Mouse (Mus musculus): ENCODE data around the gene March10. TPM values are rescaled to one million over a fixed set of nuclear protein-coding genes. Genes with fewer than 3 reads are reported as not detected.

March10 gene
- polyA plus RNA-seq, 1 experiment, result 0.13 TPM

DNA sequence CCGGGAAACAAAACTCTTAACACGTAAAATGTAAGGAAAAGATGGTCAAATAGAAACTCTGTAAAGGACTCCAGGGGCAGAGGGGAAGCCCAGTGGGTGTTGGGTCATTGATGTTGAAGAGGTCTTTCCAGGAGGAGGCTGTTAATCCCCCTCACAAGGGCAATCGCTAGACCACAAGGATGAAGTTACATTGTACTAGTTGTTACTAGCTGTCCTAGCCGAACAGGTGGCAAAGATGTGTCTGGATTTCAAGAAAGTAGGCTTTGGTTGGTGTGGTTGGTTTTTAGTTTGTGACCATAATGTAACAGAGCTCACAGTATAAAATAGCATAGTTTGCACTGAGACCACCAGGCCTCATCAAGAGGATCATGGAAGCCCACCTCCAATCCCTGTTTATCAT lies 3.5 kb downstream of the March10 start:
- Histone ChIP-seq H3K79me2 (ENCODE audit: control insufficient read depth, insufficient read depth) (no peaks in the 10 kb centered on the region), H3K4me2 (ENCODE audit: low read depth) (no peak overlapping the region), H3K27me3 (ENCODE audit: control insufficient read depth, insufficient read depth, insufficient read length) (no peaks in the 10 kb centered on the region), H3K36me3 (ENCODE audit: control insufficient read depth, insufficient read depth) (no peaks in the 10 kb centered on the region), H3ac (ENCODE audit: control insufficient read depth, insufficient read length) (no peak overlapping the region), H3K4me3 (no peak overlapping the region)
- TF ChIP-seq CEBPB (IDR thresholded peaks at IDR 0.05; ENCODE audit: insufficient read depth, poor library complexity, severe bottlenecking), result no peak
- TF ChIP-seq MAX (IDR thresholded peaks at IDR 0.05; ENCODE audit: low read depth), result no peak
- no peak for TF ChIP-seq MYOG (IDR thresholded peaks at IDR 0.05; ENCODE audit: control insufficient read depth in 1 of 3, insufficient read depth in 1 of 3, insufficient read length in 2 of 3, low read depth in 2 of 3)
- TF ChIP-seq TCF12 (IDR thresholded peaks at IDR 0.05; ENCODE audit: insufficient read depth, poor library complexity, severe bottlenecking), result no peak
- TF ChIP-seq USF1 (IDR thresholded peaks at IDR 0.05; ENCODE audit: low read depth), result no peak
- no peak for TF ChIP-seq SRF (IDR thresholded peaks at IDR 0.05; ENCODE audit: control insufficient read depth, insufficient read length, low read depth)
- TF ChIP-seq MYOD1 (IDR thresholded peaks at IDR 0.05; ENCODE audit: control insufficient read depth in 1 of 3, insufficient read length in 2 of 3, low read depth in 2 of 3), result peak in 2 of 3 experiments; percentile 61
- no peak for TF ChIP-seq POLR2A (IDR thresholded peaks at IDR 0.05; ENCODE audit: insufficient read length, low read depth)
- no peak for TF ChIP-seq POLR2AphosphoS2 (IDR thresholded peaks at IDR 0.05; ENCODE audit: insufficient read length, low read depth)

DNA sequence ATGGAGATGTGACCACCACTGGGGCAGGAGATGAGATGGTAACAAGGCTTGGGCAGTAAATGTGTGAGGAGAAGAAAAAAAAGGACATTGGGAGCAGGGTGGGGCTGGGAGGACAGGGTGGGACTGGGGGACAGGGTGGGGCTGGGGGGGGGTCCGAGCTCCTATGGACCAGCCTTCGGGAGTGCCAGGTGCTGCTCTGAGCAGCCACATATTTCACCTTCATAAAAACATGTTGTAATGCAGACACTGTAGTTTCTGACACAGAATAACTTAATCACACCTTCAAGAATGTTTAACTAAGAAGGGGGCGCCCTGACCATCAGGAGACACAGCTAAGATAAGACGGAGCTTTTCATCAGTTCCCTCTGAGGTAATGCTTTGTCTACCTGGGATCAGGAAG lies 4.0 kb downstream of the March10 start:
- Histone ChIP-seq H3K4me3 (no peak overlapping the region), H3K36me3 (ENCODE audit: control insufficient read depth, insufficient read depth) (no peaks in the 10 kb centered on the region), H3ac (ENCODE audit: control insufficient read depth, insufficient read length) (no peak overlapping the region), H3K27me3 (ENCODE audit: control insufficient read depth, insufficient read depth, insufficient read length) (no peaks in the 10 kb centered on the region), H3K79me2 (ENCODE audit: control insufficient read depth, insufficient read depth) (no peaks in the 10 kb centered on the region), H3K4me2 (ENCODE audit: low read depth) (no peak overlapping the region)
- TF ChIP-seq POLR2AphosphoS2 (IDR thresholded peaks at IDR 0.05; ENCODE audit: insufficient read length, low read depth), result no peak
- TF ChIP-seq TCF3 (IDR thresholded peaks at IDR 0.05; ENCODE audit: insufficient read length, low read depth), result no peak
- TF ChIP-seq POLR2A (IDR thresholded peaks at IDR 0.05; ENCODE audit: insufficient read length, low read depth), result no peak

GRCm38 (mm10) chr11:105451553-105452135 lies 4.9 kb downstream of the March10 start:
- no peaks in the 10 kb centered on the region for H3K27me3 ChIP-seq (ENCODE audit: control insufficient read depth, insufficient read depth, insufficient read length)
- no peaks in the 10 kb centered on the region for H3K79me2 ChIP-seq (ENCODE audit: control insufficient read depth, insufficient read depth)
- no peak overlapping the region for H3K4me3 ChIP-seq
- no peaks in the 10 kb centered on the region for H3K36me3 ChIP-seq (ENCODE audit: control insufficient read depth, insufficient read depth)
- TF ChIP-seq E2F4 (IDR thresholded peaks at IDR 0.05; ENCODE audit: insufficient read depth) (no peak), POLR2AphosphoS2 (IDR thresholded peaks at IDR 0.05; ENCODE audit: insufficient read length, low read depth) (no peak), MAX (IDR thresholded peaks at IDR 0.05; ENCODE audit: low read depth) (no peak), TCF12 (IDR thresholded peaks at IDR 0.05; ENCODE audit: insufficient read depth, poor library complexity, severe bottlenecking) (no peak), REST (IDR thresholded peaks at IDR 0.05; ENCODE audit: insufficient read depth, insufficient read length) (no peak), MYOD1 (IDR thresholded peaks at IDR 0.05; ENCODE audit: control insufficient read depth in 1 of 3, insufficient read length in 2 of 3, low read depth in 2 of 3) (peak; percentile 3 to 79 (median 65)), MYOG (IDR thresholded peaks at IDR 0.05; ENCODE audit: control insufficient read depth in 1 of 3, insufficient read depth in 1 of 3, insufficient read length in 2 of 3, low read depth in 2 of 3) (peak in 2 of 3 experiments; percentile 30 to 54)
- peak overlapping the region; percentile 3 for H3K4me2 ChIP-seq (ENCODE audit: low read depth)
- no peak overlapping the region for H3ac ChIP-seq (ENCODE audit: control insufficient read depth, insufficient read length)

DNA sequence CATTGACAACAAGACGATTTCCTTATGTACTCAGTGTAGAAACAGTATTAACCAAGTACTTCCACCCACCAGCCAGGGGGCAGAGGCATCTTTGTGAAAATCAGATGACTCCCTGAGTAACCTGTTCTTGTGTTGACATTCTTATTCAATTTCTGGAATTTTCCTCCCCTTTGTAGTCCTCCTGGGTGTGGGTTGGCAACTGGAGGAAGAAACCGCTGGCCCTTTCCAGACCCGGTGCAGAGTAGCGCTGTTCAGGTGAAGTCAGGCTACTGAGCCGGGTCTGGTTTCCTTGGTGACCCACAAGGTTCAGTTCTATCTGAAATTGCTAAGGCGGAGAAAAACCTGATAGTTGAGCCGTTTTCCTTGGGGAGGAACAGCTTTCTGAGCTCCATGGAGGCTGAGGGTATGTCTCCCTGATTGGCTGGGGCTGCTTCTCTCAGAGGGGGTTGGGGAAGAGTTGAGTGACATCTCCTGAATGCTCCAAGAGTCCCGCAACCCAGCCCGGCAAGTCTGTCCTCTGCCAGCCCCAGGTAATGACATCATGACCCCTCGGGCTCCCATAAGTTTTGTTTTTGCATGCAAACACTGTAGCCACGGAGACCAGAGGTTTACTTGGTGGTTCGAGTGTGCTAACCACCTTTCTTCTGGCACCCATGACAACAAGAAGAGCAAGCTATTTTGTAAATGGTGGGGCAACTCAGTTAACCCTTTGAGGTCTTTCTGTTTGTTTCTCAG lies 6.8 kb downstream of the March10 start:
- Histone ChIP-seq H3ac (ENCODE audit: control insufficient read depth, insufficient read length) (no peak overlapping the region), H3K36me3 (ENCODE audit: control insufficient read depth, insufficient read depth) (no peaks in the 10 kb centered on the region), H3K79me2 (ENCODE audit: control insufficient read depth, insufficient read depth) (no peaks in the 10 kb centered on the region), H3K27me3 (ENCODE audit: control insufficient read depth, insufficient read depth, insufficient read length) (no peaks in the 10 kb centered on the region), H3K4me2 (ENCODE audit: low read depth) (no peak overlapping the region), H3K4me3 (no peak overlapping the region)
- TF ChIP-seq MYOD1 (IDR thresholded peaks at IDR 0.05; ENCODE audit: control insufficient read depth in 1 of 3, insufficient read length in 2 of 3, low read depth in 2 of 3) (no peak), TCF12 (IDR thresholded peaks at IDR 0.05; ENCODE audit: insufficient read depth, poor library complexity, severe bottlenecking) (no peak), TCF3 (IDR thresholded peaks at IDR 0.05; ENCODE audit: insufficient read length, low read depth) (no peak), REST (IDR thresholded peaks at IDR 0.05; ENCODE audit: insufficient read depth, insufficient read length) (no peak), USF1 (IDR thresholded peaks at IDR 0.05; ENCODE audit: low read depth) (no peak), MAX (IDR thresholded peaks at IDR 0.05; ENCODE audit: low read depth) (no peak)

- Histone ChIP-seq H3K79me2 (ENCODE audit: control insufficient read depth, insufficient read depth) (no peaks in the 10 kb centered on the region), H3K36me3 (ENCODE audit: control insufficient read depth, insufficient read depth) (no peaks in the 10 kb centered on the region), H3K4me2 (ENCODE audit: low read depth) (no peak overlapping the region), H3ac (ENCODE audit: control insufficient read depth, insufficient read length) (no peak overlapping the region), H3K4me3 (no peak overlapping the region), H3K27me3 (ENCODE audit: control insufficient read depth, insufficient read depth, insufficient read length) (no peaks in the 10 kb centered on the region)
- TF ChIP-seq TCF3 (IDR thresholded peaks at IDR 0.05; ENCODE audit: insufficient read length, low read depth) (no peak), SRF (IDR thresholded peaks at IDR 0.05; ENCODE audit: control insufficient read depth, insufficient read length, low read depth) (no peak), MYOG (IDR thresholded peaks at IDR 0.05; ENCODE audit: control insufficient read depth in 1 of 3, insufficient read depth in 1 of 3, insufficient read length in 2 of 3, low read depth in 2 of 3) (no peak), POLR2AphosphoS2 (IDR thresholded peaks at IDR 0.05; ENCODE audit: insufficient read length, low read depth) (no peak), MYOD1 (IDR thresholded peaks at IDR 0.05; ENCODE audit: control insufficient read depth in 1 of 3, insufficient read length in 2 of 3, low read depth in 2 of 3) (no peak), TCF12 (IDR thresholded peaks at IDR 0.05; ENCODE audit: insufficient read depth, poor library complexity, severe bottlenecking) (no peak), USF1 (IDR thresholded peaks at IDR 0.05; ENCODE audit: low read depth) (no peak), MAX (IDR thresholded peaks at IDR 0.05; ENCODE audit: low read depth) (no peak), REST (IDR thresholded peaks at IDR 0.05; ENCODE audit: insufficient read depth, insufficient read length) (no peak), E2F4 (IDR thresholded peaks at IDR 0.05; ENCODE audit: insufficient read depth) (no peak)
These were observed 8.9 kb downstream of the March10 start for GRCm38 (mm10) chr11:105447661-105448060.
